Mouse (Mus musculus) c-Kit-positive CD71-positive TER-119-negative erythroid progenitor cells, embryonic 14.5 days (primary cell): ENCODE results near the gene Uhrf2.

Experiments
- DNase-seq: peaks from one replicate; pipeline ENCODE4 v3.0.0-alpha.2; 2013; ENCODE audit warnings: low read depth

Gene Uhrf2

DNA sequence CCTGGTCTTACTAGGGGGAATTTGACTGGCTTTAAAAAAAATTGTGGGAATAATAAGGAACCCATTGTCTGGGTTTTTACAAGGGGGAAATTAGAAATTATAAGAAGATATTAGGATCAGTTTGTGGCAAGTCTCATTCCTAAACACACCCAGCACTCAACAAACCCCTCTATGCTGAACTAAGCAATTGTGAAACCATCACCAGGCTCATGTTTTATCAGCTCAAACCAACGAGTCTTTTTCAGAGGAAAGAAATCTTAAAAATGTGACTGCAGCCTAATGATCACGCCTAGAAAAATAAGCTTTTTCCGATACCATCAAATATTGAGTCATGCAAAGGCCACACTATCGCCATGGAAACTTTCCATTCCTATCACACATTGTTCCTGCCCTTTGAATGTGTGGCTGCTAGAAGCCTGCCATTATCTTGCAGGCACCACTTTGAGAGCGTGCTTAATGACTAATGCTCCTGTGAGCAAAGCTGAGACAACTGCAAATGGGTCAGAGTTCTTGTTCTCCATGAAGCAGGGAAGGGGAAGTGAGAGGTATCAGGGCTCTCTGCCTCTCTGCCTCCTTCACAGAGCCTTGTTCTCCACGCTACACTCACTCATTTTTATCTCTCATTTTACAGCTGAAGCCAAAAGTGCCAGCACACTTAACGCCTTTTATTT lies 94.8 kb downstream of the Uhrf2 start:
- DNase-seq: no peak

DNA sequence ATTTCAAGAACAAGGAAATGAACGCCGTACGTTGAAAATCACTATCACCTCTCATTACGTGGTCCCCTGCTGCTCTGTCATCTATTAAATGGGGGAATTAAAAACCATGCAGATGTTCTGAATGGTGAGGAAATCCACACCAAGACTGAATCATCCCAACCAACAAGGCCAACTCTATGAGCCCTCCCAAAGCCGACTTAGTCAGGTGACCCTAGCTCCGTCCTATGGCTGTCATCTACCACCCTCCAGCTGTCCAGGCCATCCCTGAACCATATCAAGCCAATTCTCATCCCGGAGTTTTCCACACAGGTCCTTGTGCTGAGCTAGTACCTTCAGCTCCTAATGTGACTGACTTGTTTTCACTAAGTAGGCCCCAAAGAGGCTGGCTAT lies 95.4 kb downstream of the Uhrf2 start:
- DNase-seq: no peak

- DNase-seq: peak; percentile 43
Observed at GRCm38 (mm10) chr19:30128177-30128576, 97.9 kb downstream of the Uhrf2 start.

GRCm38 (mm10) chr19:30136308-30136707 lies 106.0 kb downstream of the Uhrf2 start:
- no peak for DNase-seq
